Mouse (Mus musculus) stomach, postnatal 0 days (tissue): ENCODE measurements around the gene Zfp503. TPM values are rescaled to one million over a fixed set of nuclear protein-coding genes. Genes with fewer than 3 reads are reported as not detected.
A peak's percentile ranks its signal among the peaks of the same experiment; 100 is the strongest.

Experiments used
- ATAC-seq: fragments of 200-750 bp; cut with Nextera tagmentation; 2 replicates; pipeline ENCODE4 v1.8.0; 2017; ENCODE audit not compliant: low FRiP score, low TSS enrichment
- DNase-seq: peaks from one replicate; pipeline ENCODE4 v3.0.0-alpha.2; 2016; ENCODE audit warnings: low spot score
- H3K27ac ChIP-seq: fragments of 300-500 bp; sonication (generic); replicated peaks from 2 replicates; pipeline ENCODE4 v1.5.1; 2014; ENCODE audit warnings: mild to moderate bottlenecking, control low read depth
- H3K27me3 ChIP-seq: fragments of 300-500 bp; sonication (generic); 2 replicates; pipeline ENCODE4 v1.6.1; 2014; ENCODE audit warnings: low read length; ENCODE audit not compliant: control insufficient read depth, insufficient read depth
- H3K36me3 ChIP-seq: fragments of 300-500 bp; sonication (generic); 2 replicates; pipeline ENCODE4 v1.6.1; 2014; ENCODE audit warnings: low read length, mixed read lengths; ENCODE audit not compliant: control insufficient read depth, insufficient read depth
- H3K4me1 ChIP-seq: fragments of 300-500 bp; sonication (generic); replicated peaks from 2 replicates; pipeline ENCODE4 v1.6.1; 2014; ENCODE audit warnings: antibody characterized with exemption; ENCODE audit not compliant: control insufficient read depth, insufficient read depth
- H3K4me2 ChIP-seq: fragments of 300-500 bp; sonication (generic); replicated peaks from 2 replicates; pipeline ENCODE4 v1.6.1; 2014; ENCODE audit warnings: low read depth, mild to moderate bottlenecking, control low read depth, moderate library complexity
- H3K4me3 ChIP-seq: fragments of 300-500 bp; sonication (generic); 2 replicates; pipeline ENCODE4 v1.5.1; 2014; ENCODE audit warnings: low read depth, low read length, control low read depth
- H3K9ac ChIP-seq: fragments of 300-500 bp; sonication (generic); 2 replicates; pipeline ENCODE4 v1.6.1; 2014; ENCODE audit warnings: mild to moderate bottlenecking, low read length, control low read depth, mixed read lengths
- H3K9me3 ChIP-seq: fragments of 300-500 bp; sonication (generic); 2 replicates; pipeline ENCODE4 v1.6.1; 2016; ENCODE audit warnings: low read length; ENCODE audit not compliant: control insufficient read depth
- CTCF ChIP-seq: IDR thresholded peaks from 2 replicates; pipeline ENCODE4 v1.5.1; 2016; ENCODE audit warnings: antibody characterized with exemption, low read depth, mild to moderate bottlenecking, moderate library complexity
- EP300 ChIP-seq: optimal IDR thresholded peaks from 2 replicates; pipeline ENCODE3; 2016; ENCODE audit warnings: antibody characterized with exemption
- WGBS: fragments of 180-500 bp; shearing (Covaris S2); extraction: QIAGEN DNeasy Blood & Tissue Kit; methylation state at CpG from one replicate; pipeline ENCODE4 v1.1.7; 2014; 5-methylcytosine and 5-hydroxymethylcytosine counted together
- polyA plus RNA-seq: library from polyadenylated mRNA; unstranded; fragments of >200 nt; fragmentation: Nextera tagmentation; extraction: Ambion mirVana; gene quantifications from 2 replicates; pipeline ENCODE4 v1.2.1, GENCODE M21; 2015

Gene Zfp503
- polyA plus RNA-seq, 1 experiment from 2014 or later, result 11.3 TPM

GRCm38 (mm10) chr14:21999588-21999987, 10.2 kb upstream of the Zfp503 start:
- no peaks in the 10 kb centered on the region for H3K36me3 ChIP-seq
- no peaks in the 10 kb centered on the region for H3K4me1 ChIP-seq
- no peak overlapping the region for H3K27ac ChIP-seq
- H3K9ac ChIP-seq, result no peak overlapping the region
- DNase-seq (no peak), ATAC-seq (no peak)
- H3K4me3 ChIP-seq, result no peak overlapping the region
- no peak overlapping the region for H3K4me2 ChIP-seq
- WGBS, result 93% methylated on average over 4 of the region's 4 CpGs
- TF ChIP-seq CTCF, result no peak
- TF ChIP-seq EP300, result no peak
- no peaks in the 10 kb centered on the region for H3K9me3 ChIP-seq
- no peaks in the 10 kb centered on the region for H3K27me3 ChIP-seq

- ATAC-seq, result peak; percentile 85
- Histone ChIP-seq H3K4me2 (peak overlapping the region; percentile 80), H3K9me3 (no peaks in the 10 kb centered on the region), H3K27ac (peak overlapping the region; percentile 89), H3K9ac (peak overlapping the region; percentile 71), H3K4me1 (no peaks in the 10 kb centered on the region; the same call in 1 of the 2 replicates), H3K36me3 (no peaks in the 10 kb centered on the region), H3K4me3 (peak overlapping the region; percentile 75), H3K27me3 (no peaks in the 10 kb centered on the region)
- peak; percentile 92 for DNase-seq
- TF ChIP-seq EP300 (no peak), CTCF (peak; percentile 20; the same call in 1 of the 2 replicates)
- WGBS, result 1% methylated on average over 35 of the region's 36 CpGs
These were observed 5.8 kb upstream of the Zfp503 start for GRCm38 (mm10) chr14:21995031-21995754.

- peak overlapping the region; percentile 89 for H3K27ac ChIP-seq
- ATAC-seq (no peak), DNase-seq (peak; percentile 49)
- H3K4me3 ChIP-seq, result peak overlapping the region; percentile 75
- 11% methylated on average over 44 of the region's 44 CpGs for WGBS
- H3K4me2 ChIP-seq, result peak overlapping the region; percentile 80
- no peaks in the 10 kb centered on the region for H3K27me3 ChIP-seq
- H3K9me3 ChIP-seq, result no peaks in the 10 kb centered on the region
- peak overlapping the region; percentile 71 for H3K9ac ChIP-seq
- TF ChIP-seq CTCF (no peak), EP300 (no peak)
- no peaks in the 10 kb centered on the region; the same call in 1 of the 2 replicates for H3K4me1 ChIP-seq
- no peaks in the 10 kb centered on the region for H3K36me3 ChIP-seq
These were observed 4.9 kb upstream of the Zfp503 start for GRCm38 (mm10) chr14:21994061-21994990.

- Histone ChIP-seq H3K27ac (peak overlapping the region; percentile 89), H3K4me3 (peak overlapping the region; percentile 75), H3K36me3 (no peaks in the 10 kb centered on the region), H3K4me2 (peak overlapping the region; percentile 80), H3K9ac (peak overlapping the region; percentile 60), H3K9me3 (no peaks in the 10 kb centered on the region), H3K27me3 (no peaks in the 10 kb centered on the region), H3K4me1 (no peaks in the 10 kb centered on the region; the same call in 1 of the 2 replicates)
- TF ChIP-seq EP300, result no peak
- no peak for TF ChIP-seq CTCF
- DNase-seq (peak; percentile 53), ATAC-seq (no peak)
- 38% methylated on average over 14 of the region's 14 CpGs for WGBS
These were observed 4.1 kb upstream of the Zfp503 start for GRCm38 (mm10) chr14:21993251-21994060.

GRCm38 (mm10) chr14:21992321-21992885, 3.0 kb upstream of the Zfp503 start:
- Histone ChIP-seq H3K9ac (peak overlapping the region; percentile 41; the same call in 1 of the 2 replicates), H3K9me3 (no peaks in the 10 kb centered on the region), H3K27me3 (no peaks in the 10 kb centered on the region), H3K36me3 (no peaks in the 10 kb centered on the region), H3K4me1 (no peaks in the 10 kb centered on the region; the same call in 1 of the 2 replicates), H3K4me3 (peak overlapping the region; percentile 90; the same call in 1 of the 2 replicates), H3K4me2 (peak overlapping the region; percentile 94), H3K27ac (peak overlapping the region; percentile 99)
- DNase-seq (no peak), ATAC-seq (no peak)
- 74% methylated on average over 4 of the region's 4 CpGs for WGBS
- TF ChIP-seq EP300 (no peak), CTCF (no peak)
